Mouse (Mus musculus): Measurements from ENCODE around the gene Tctex1d1. TPM values are rescaled to one million over a fixed set of nuclear protein-coding genes. Genes with fewer than 3 reads are reported as not detected.

The Tctex1d1 gene
- polyA plus RNA-seq (2012; rRNA removed; ENCODE audit: low replicate concordance), result not detected in 2 replicates

GRCm38 (mm10) chr4:102978440-102978839, at the start of gene Tctex1d1:
Gene Tctex1d1, plus strand, starts transcription at chr4:102978606.

DNA sequence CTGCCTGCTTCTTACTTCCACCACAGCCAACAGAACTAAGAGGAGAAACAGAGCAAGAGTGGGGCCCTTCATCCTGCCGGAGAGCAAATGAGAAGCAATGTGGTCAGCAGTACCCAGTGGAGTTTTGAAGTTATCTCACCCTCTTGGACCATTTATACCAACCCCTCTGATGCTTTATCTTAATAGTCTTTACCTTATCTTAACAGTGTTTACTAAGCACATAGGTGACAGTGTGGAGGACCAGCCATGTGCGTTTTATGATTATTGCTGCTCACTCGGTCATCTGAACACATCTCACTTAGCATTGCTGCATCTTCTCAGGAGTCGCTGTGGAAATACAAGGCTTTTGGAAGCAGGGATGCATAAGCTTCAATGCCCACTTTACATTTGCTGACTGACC, 48.2 kb downstream of the Tctex1d1 start, which contains the start of gene Insl5:
Gene Insl5 (minus strand): TSS at position 222 of the 400 bp plus-strand sequence.

Other genes with a start within 250 kb of the Tctex1d1 start
- 0.21 and 0.32 TPM in 2 replicates for gene Sgip1, start 237.3 kb upstream of the Tctex1d1 start, polyA plus RNA-seq (2012; rRNA removed; ENCODE audit: low replicate concordance)
- gene Insl5, start 48.2 kb downstream of the Tctex1d1 start, polyA plus RNA-seq (2012; rRNA removed; ENCODE audit: low replicate concordance), result not detected in 2 replicates
- gene Mier1, start 135.8 kb downstream of the Tctex1d1 start, polyA plus RNA-seq (2012; rRNA removed; ENCODE audit: low replicate concordance), result 2.5 and 2.6 TPM in 2 replicates
- gene Wdr78, start 135.9 kb downstream of the Tctex1d1 start, polyA plus RNA-seq (2012; rRNA removed; ENCODE audit: low replicate concordance), result 0.18 and 0.21 TPM in 2 replicates
- 4.6 and 5.1 TPM in 2 replicates for gene Slc35d1, start 236.6 kb downstream of the Tctex1d1 start, polyA plus RNA-seq (2012; rRNA removed; ENCODE audit: low replicate concordance)

Data from duodenum, adult 2 months (tissue).